Mouse (Mus musculus) inflammation-experienced regulatory T-cells, adult 6 months (primary cell): ENCODE data around the gene H2al1h. TPM values are rescaled to one million over a fixed set of nuclear protein-coding genes. Genes with fewer than 3 reads are reported as not detected.
"Not testable (repeated sequence)": the region's sequence is repeated elsewhere in the genome, so short reads cannot be mapped to it uniquely, and the experiment has no call there.

ENCODE experiments used
- ATAC-seq: one replicate; pipeline ENCODE4 v1.8.0; 2017
- polyA plus RNA-seq, 3 experiments: library from polyadenylated mRNA; unstranded; fragments of 100-300 nt; shearing (Covaris generic); gene quantifications; one replicate each; pipeline ENCODE4 v1.2.1; 2017

H2al1h gene
- not detected for polyA plus RNA-seq

DNA sequence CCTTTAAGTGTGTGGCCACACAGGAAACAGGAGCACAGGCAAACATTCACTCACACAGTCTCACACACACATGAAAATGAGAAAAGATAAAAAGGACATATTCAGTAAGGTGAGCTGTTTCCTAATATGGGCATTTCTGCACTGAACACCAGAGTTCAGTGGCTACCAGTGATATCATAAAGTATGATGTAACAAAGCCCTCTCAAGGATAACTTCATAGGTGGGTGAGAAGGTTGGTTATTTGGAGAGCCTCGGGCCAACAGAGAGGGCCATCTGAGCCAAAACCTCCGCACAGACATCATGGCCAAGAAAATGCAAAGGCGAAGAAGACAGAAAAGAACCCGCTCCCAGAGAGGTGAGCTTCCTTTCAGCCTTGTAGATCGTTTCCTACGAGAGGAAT, at the start of gene H2al1h:
TSS of gene H2al1h (plus strand) at position 301 of the 400 bp plus-strand sequence.
- not testable (repeated sequence) for ATAC-seq

DNA sequence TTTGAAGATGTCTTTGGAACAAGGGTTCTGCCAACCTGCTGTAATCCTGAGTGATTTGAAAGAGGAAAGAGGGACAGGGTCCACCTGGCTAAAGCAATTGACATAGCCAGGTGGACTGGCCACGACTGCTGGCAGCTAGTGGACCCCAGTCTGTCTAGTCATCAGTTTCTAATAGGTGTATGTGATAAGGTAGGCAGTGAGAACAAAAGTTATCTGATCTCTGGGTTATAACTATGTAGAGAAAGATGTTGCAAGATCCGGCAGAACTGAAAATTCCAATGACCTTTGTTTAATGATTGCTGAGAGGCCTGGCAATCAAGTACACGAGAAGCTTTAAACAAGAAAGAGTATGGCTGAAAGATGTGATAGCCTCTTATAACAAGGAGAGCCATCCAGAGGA, 48.1 kb upstream of the H2al1h start:
- ATAC-seq = no peak

DNA sequence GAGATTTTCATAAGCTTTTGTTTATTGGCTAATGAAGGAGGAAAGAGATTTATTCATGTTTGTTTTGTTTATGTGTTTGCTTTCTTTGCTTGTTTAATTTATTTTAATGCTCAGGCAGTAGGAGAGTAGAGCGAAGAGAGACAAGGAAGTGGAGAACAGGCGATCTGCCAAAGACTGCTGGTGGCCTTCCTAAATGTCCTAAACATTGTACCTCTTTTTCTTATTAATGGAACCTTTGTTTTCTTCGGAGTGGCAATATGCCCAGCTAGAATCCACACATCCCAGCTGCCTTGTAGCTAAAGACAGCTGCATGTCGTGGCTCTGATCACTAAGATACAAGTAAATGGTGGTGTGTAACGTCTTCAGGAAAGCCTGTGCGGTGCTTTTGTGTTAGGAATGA, 44.2 kb upstream of the H2al1h start:
- ATAC-seq = no peak

DNA sequence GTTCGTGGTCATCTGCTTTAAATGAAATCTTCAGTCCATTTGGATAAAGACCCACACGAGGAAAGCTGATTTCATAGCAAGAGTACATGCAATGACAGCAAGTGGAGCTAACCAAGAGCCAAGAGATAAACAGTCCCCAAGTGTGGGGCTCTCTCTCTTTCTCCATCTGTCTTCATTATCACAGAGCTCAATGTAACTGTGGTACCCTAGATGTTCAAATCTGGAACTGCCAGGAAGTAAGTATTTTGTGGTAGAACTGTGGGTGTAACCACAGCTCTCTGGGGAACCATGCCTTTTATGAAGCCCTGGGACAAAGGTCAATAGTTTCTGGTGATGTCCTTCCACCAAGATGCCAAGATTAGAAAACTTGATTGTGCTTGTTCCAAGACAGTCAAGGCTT, 40.6 kb upstream of the H2al1h start:
- ATAC-seq = no peak

DNA sequence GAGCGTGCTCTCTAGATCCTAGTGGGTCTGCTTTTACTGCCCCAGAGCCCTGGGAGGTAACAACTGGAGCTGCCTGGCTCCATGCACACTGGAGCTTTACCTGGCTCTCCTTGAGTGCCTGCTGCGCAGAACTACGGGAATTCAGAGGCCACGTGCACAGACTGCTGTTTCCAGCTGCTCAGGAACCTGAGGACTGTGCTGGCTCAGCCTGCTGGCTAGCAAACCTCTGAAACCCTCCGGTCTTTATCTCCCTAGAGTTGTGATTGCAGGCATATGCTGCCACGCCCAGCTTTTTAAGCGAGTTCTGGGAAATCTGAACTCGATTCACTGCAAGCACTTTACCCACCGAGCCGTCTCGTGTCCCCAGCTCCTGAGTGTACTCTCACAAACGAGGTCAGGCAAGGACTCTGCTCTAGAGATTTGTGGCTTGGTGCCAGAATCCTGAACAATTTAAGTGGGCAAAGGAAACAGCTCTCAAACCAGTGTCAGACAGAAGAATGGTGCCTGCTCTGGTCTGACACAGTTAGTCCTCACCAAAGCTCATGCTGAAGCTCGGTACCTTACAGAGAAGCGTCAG, 32.9 kb upstream of the H2al1h start:
- ATAC-seq = no peak

DNA sequence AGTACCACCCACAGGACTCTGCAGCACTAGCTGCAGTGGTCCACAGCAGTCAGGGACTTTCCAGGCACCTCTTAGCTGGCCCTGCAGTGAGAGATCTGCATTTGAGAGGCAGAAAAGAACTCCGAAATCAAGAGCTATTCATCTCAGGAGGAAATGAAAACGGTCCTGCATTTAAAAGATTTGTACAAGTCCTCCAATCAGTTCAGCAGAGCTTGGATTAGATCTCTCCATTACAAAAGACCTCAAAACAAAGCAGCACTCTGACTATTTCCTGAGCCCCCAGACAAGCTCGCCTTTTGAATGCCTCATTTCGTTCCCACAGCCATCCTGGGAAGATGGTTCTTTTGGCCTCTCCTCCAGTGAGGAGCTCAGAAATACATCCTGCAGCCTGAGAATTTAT, 32.0 kb upstream of the H2al1h start:
- ATAC-seq = no peak

DNA sequence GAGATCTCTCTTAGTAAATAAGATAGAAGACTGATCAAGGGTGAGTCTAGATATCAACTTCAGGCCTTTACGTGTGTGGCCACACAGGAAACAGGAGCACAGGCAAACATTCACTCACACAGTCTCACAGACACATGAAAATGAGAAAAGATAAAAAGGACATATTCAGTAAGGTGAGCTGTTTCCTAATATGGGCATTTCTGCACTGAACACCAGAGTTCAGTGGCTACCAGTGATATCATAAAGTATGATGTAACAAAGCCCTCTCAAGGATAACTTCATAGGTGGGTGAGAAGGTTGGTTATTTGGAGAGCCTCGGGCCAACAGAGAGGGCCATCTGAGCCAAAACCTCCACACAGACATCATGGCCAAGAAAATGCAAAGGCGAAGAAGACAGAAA, 22.3 kb upstream of the H2al1h start, which contains the start of gene H2al1a:
TSS of gene H2al1a (plus strand) at position 301 of the 400 bp plus-strand sequence.
- not testable (repeated sequence) for ATAC-seq

DNA sequence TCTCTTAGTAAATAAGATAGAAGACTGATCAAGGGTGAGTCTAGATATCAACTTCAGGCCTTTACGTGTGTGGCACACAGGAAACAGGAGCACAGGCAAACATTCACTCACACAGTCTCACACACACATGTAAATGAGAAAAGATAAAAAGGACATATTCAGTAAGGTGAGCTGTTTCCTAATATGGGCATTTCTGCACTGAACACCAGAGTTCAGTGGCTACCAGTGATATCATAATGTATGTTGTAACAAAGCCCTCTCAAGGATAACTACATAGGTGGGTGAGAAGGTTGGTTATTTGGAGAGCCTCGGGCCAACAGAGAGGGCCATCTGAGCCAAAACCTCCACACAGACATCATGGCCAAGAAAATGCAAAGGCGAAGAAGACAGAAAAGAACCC, 19.2 kb upstream of the H2al1h start, which contains the start of gene H2al1b:
TSS of gene H2al1b (plus strand) at position 301 of the 400 bp plus-strand sequence.
- ATAC-seq = not testable (repeated sequence)

DNA sequence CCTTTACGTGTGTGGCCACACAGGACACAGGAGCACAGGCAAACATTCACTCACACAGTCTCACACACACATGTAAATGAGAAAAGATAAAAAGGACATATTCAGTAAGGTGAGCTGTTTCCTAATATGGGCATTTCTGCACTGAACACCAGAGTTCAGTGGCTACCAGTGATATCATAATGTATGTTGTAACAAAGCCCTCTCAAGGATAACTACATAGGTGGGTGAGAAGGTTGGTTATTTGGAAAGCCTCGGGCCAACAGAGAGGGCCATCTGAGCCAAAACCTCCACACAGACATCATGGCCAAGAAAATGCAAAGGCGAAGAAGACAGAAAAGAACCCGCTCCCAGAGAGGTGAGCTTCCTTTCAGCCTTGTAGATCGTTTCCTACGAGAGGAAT, 15.9 kb upstream of the H2al1h start, which contains the start of gene H2al1c:
TSS of gene H2al1c (plus strand) at position 301 of the 400 bp plus-strand sequence.
- ATAC-seq = not testable (repeated sequence)

DNA sequence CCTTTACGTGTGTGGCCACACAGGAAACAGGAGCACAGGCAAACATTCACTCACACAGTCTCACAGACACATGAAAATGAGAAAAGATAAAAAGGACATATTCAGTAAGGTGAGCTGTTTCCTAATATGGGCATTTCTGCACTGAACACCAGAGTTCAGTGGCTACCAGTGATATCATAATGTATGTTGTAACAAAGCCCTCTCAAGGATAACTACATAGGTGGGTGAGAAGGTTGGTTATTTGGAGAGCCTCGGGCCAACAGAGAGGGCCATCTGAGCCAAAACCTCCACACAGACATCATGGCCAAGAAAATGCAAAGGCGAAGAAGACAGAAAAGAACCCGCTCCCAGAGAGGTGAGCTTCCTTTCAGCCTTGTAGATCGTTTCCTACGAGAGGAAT, 12.8 kb upstream of the H2al1h start, which contains the start of gene H2al1d:
TSS of gene H2al1d (plus strand) at position 301 of the 400 bp plus-strand sequence.
- ATAC-seq = not testable (repeated sequence)

DNA sequence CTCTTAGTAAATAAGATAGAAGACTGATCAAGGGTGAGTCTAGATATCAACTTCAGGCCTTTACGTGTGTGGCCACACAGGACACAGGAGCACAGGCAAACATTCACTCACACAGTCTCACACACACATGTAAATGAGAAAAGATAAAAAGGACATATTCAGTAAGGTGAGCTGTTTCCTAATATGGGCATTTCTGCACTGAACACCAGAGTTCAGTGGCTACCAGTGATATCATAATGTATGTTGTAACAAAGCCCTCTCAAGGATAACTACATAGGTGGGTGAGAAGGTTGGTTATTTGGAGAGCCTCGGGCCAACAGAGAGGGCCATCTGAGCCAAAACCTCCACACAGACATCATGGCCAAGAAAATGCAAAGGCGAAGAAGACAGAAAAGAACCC, 9.7 kb upstream of the H2al1h start, which contains the start of gene H2al1e:
TSS of gene H2al1e (plus strand) at position 301 of the 400 bp plus-strand sequence.
- not testable (repeated sequence) for ATAC-seq

DNA sequence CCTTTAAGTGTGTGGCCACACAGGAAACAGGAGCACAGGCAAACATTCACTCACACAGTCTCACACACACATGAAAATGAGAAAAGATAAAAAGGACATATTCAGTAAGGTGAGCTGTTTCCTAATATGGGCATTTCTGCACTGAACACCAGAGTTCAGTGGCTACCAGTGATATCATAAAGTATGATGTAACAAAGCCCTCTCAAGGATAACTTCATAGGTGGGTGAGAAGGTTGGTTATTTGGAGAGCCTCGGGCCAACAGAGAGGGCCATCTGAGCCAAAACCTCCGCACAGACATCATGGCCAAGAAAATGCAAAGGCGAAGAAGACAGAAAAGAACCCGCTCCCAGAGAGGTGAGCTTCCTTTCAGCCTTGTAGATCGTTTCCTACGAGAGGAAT, 6.4 kb upstream of the H2al1h start, which contains the start of gene H2al1f:
TSS of gene H2al1f (plus strand) at position 301 of the 400 bp plus-strand sequence.
- ATAC-seq = not testable (repeated sequence)

DNA sequence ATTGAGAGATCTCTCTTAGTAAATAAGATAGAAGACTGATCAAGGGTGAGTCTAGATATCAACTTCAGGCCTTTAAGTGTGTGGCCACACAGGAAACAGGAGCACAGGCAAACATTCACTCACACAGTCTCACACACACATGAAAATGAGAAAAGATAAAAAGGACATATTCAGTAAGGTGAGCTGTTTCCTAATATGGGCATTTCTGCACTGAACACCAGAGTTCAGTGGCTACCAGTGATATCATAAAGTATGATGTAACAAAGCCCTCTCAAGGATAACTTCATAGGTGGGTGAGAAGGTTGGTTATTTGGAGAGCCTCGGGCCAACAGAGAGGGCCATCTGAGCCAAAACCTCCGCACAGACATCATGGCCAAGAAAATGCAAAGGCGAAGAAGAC, 3.3 kb upstream of the H2al1h start, which contains the start of gene H2al1g:
TSS of gene H2al1g (plus strand) at position 301 of the 400 bp plus-strand sequence.
- ATAC-seq = not testable (repeated sequence)

DNA sequence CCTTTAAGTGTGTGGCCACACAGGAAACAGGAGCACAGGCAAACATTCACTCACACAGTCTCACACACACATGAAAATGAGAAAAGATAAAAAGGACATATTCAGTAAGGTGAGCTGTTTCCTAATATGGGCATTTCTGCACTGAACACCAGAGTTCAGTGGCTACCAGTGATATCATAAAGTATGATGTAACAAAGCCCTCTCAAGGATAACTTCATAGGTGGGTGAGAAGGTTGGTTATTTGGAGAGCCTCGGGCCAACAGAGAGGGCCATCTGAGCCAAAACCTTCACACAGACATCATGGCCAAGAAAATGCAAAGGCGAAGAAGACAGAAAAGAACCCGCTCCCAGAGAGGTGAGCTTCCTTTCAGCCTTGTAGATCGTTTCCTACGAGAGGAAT, 3.1 kb downstream of the H2al1h start, which contains the start of gene H2al1i:
TSS of gene H2al1i (plus strand) at position 301 of the 400 bp plus-strand sequence.
- ATAC-seq = not testable (repeated sequence)

DNA sequence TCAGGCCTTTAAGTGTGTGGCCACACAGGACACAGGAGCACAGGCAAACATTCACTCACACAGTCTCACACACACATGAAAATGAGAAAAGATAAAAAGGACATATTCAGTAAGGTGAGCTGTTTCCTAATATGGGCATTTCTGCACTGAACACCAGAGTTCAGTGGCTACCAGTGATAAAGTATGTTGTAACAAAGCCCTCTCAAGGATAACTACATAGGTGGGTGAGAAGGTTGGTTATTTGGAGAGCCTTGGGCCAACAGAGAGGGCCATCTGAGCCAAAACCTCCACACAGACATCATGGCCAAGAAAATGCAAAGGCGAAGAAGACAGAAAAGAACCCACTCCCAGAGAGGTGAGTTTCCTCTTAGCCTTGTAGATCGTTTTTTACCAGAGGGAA, 6.2 kb downstream of the H2al1h start, which contains the start of gene H2al1j:
TSS of gene H2al1j (plus strand) at position 301 of the 400 bp plus-strand sequence.
- not testable (repeated sequence) for ATAC-seq

DNA sequence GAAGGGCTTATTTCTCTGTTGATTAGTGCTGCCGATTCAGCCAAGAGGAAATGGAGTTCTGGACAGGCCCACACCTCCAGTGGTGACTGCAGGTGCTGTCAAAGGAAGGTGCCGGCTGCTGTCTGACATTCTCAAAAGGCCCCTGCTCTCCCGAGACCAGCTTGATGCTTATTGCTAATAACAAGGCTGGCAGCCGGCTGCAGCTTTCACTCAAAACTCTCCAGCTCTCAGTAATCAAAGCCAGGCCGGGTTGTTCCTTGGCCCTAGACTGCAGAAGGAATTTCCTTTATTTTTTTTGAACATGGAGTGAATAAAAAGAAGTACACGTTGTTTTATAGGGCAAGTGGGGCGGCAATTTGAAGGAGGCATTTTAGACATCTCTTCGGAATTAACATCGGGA, 24.5 kb downstream of the H2al1h start:
- ATAC-seq = no peak

DNA sequence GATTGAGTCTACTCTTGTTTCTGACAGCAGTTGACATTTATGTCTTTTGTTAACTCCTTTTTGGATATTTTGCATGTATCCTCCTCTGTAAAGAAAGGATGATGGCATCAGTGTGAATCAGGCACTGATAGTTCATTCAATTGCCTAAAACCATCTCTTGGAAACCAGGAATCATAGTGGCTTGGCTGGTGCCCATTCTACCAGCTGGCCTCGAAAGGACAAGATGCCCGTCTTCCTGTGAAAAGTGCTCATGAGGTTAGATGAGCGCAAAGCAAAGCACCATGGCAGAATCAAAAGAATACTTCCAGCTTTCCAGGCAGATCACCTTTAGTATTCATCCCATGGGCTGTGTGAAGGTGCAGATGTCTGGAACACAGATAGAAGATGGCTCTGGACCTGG, 25.5 kb downstream of the H2al1h start:
- no peak for ATAC-seq

DNA sequence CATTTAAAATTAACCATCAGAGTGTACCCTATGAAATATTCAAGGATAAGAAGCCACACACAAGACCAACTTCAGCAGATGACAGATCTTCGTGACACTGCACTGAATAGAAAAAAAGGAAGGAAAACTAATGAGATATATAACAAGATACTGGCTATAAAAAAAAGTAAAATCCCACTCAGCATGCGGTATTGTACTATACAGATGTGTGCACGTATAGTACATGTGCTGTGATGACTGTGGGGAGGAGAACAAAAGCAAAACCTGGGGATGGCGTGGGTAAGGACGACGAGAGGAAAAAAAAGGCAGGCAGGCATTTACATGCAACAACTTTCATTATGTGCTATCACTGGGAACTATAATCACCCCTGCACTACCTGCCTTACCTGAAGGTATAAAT, 39.5 kb downstream of the H2al1h start:
- ATAC-seq = no peak

DNA sequence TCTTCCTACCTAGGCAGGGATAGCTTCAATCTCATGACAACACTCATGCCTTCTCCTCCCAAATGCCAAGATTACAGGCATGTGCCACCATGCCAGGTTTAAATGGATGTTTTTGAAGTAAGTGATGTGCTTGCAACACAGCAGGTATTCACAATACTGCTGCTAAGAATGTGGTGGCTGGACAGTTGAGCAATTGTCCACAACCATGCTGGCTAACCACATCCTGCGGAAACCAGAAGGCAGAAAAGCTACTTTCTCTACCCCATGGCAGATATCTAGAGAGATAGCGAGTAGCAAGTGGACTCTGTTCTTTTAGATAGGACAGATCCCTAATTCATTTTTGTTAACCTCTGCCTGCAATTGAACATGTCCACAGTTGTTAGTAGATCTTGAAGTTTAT, 40.0 kb downstream of the H2al1h start:
- no peak for ATAC-seq

DNA sequence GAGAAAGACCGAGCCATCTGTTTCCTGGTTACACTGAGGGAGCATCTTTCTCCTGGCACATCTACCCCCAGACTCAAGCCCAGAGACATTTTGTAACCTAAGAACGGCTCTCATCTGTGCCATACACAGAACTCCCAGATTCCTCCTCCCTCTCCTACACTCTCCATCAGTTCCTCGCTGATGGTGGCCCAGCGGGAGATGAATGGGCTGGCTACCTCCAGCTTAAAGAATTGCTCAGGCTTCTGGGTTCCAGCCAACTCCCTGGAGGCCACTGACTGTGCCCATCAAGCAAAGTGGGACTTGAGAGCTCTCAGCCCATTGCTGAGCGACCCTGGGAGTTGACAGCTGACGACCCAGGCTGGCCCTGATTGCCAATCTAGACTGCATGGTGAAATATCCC, 42.6 kb downstream of the H2al1h start:
- ATAC-seq = no peak

DNA sequence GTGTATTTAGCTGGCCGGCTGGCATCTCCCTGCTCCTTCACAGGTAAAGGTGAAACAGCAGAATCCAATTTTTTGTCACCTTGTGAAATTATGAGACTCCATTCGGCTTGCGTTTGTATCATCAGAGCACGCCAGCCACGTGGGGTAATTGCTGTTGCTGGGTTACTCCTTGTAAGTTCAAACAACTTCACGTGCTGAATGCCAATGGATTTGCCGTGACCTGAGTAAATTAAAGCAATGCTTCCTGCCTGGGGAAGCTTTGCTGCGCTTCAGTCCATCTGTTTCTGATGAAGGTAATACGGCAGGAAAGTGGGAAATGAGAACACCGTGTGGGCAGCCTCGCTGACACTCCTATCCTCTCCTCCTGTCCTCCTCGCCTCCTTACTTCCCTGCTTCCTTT, 43.9 kb downstream of the H2al1h start:
- ATAC-seq = no peak
